Mouse (Mus musculus): ENCODE results near the gene Cit. TPM values are rescaled to one million over a fixed set of nuclear protein-coding genes. Genes with fewer than 3 reads are reported as not detected.

Cit gene
- polyA plus RNA-seq, 1 experiment from 2014 or later: 19.9 TPM

- Histone ChIP-seq H3K4me1 (replicated peaks) (no peaks in the 10 kb centered on the region), H3K36me3 (no peaks in the 10 kb centered on the region), H3K27me3 (no peaks in the 10 kb centered on the region), H3K4me2 (no peak overlapping the region), H3K9ac (no peak overlapping the region), H3K4me3 (no peak overlapping the region), H3K9me3 (replicated peaks) (no peaks in the 10 kb centered on the region; the same call in 1 of the 2 replicates), H3K27ac (no peak overlapping the region)
- 67% methylated on average over 7 of the region's 7 CpGs for WGBS
- ATAC-seq (replicated peaks; ENCODE audit: insufficient number of reproducible peaks, insufficient read depth, low FRiP score, low read depth): no peak
These were observed 9.8 kb upstream of the Cit start for GRCm38 (mm10) chr5:115835291-115835690.

- no peaks in the 10 kb centered on the region for H3K4me1 ChIP-seq (replicated peaks)
- no peaks in the 10 kb centered on the region; the same call in 1 of the 2 replicates for H3K9me3 ChIP-seq (replicated peaks)
- H3K9ac ChIP-seq: no peak overlapping the region
- H3K27me3 ChIP-seq: no peaks in the 10 kb centered on the region
- H3K27ac ChIP-seq: no peak overlapping the region
- 56% methylated on average over 6 of the region's 6 CpGs for WGBS
- H3K4me2 ChIP-seq: no peak overlapping the region
- no peak for ATAC-seq (replicated peaks; ENCODE audit: insufficient number of reproducible peaks, insufficient read depth, low FRiP score, low read depth)
- no peaks in the 10 kb centered on the region for H3K36me3 ChIP-seq
- H3K4me3 ChIP-seq: no peak overlapping the region
These were observed 7.0 kb upstream of the Cit start for GRCm38 (mm10) chr5:115838059-115838458.

- no peak overlapping the region for H3K4me2 ChIP-seq
- no peak overlapping the region for H3K27ac ChIP-seq
- H3K27me3 ChIP-seq: no peaks in the 10 kb centered on the region
- no peak overlapping the region for H3K9ac ChIP-seq
- no peaks in the 10 kb centered on the region; the same call in 1 of the 2 replicates for H3K9me3 ChIP-seq (replicated peaks)
- peaks cover 8% of the 10 kb centered on the region for H3K4me1 ChIP-seq (replicated peaks)
- no peak overlapping the region for H3K4me3 ChIP-seq
- H3K36me3 ChIP-seq: no peaks in the 10 kb centered on the region
- WGBS: 34% methylated on average over 5 of the region's 5 CpGs
- no peak for ATAC-seq (replicated peaks; ENCODE audit: insufficient number of reproducible peaks, insufficient read depth, low FRiP score, low read depth)
These were observed 4.6 kb upstream of the Cit start for GRCm38 (mm10) chr5:115840453-115840852.

GRCm38 (mm10) chr5:115840946-115841775, 3.9 kb upstream of the Cit start:
- H3K4me1 ChIP-seq (replicated peaks): peaks cover 15% of the 10 kb centered on the region
- H3K4me2 ChIP-seq: no peak overlapping the region
- 73% methylated on average over 12 of the region's 12 CpGs for WGBS
- H3K36me3 ChIP-seq: no peaks in the 10 kb centered on the region
- ATAC-seq (replicated peaks; ENCODE audit: insufficient number of reproducible peaks, insufficient read depth, low FRiP score, low read depth): no peak
- H3K27ac ChIP-seq: no peak overlapping the region
- no peaks in the 10 kb centered on the region for H3K27me3 ChIP-seq
- H3K9me3 ChIP-seq (replicated peaks): no peaks in the 10 kb centered on the region; the same call in 1 of the 2 replicates
- no peak overlapping the region for H3K4me3 ChIP-seq
- no peak overlapping the region for H3K9ac ChIP-seq

- H3K4me2 ChIP-seq: peak overlapping the region; percentile 94
- H3K27me3 ChIP-seq: no peaks in the 10 kb centered on the region
- no peaks in the 10 kb centered on the region; the same call in 1 of the 2 replicates for H3K9me3 ChIP-seq (replicated peaks)
- H3K4me3 ChIP-seq: peak overlapping the region; percentile 81
- ATAC-seq (replicated peaks; ENCODE audit: insufficient number of reproducible peaks, insufficient read depth, low FRiP score, low read depth): no peak
- H3K4me1 ChIP-seq (replicated peaks): peaks cover 18% of the 10 kb centered on the region
- peak overlapping the region; percentile 71; the same call in 1 of the 2 replicates for H3K27ac ChIP-seq
- WGBS: 3% methylated on average over 12 of the region's 12 CpGs
- peak overlapping the region; percentile 43 for H3K9ac ChIP-seq
- no peaks in the 10 kb centered on the region for H3K36me3 ChIP-seq
These were observed 711 bp upstream of the Cit start for GRCm38 (mm10) chr5:115844368-115844765.

- Histone ChIP-seq H3K4me3 (peak overlapping the region; percentile 81), H3K27ac (no peak overlapping the region), H3K4me2 (peak overlapping the region; percentile 94), H3K27me3 (no peaks in the 10 kb centered on the region), H3K36me3 (0 out of 2 replicates have a peak, but pooled peaks cover 3% of the 10 kb centered on the region), H3K9me3 (replicated peaks) (no peaks in the 10 kb centered on the region), H3K9ac (peak overlapping the region; percentile 75), H3K4me1 (replicated peaks) (peaks cover 18% of the 10 kb centered on the region)
- no peak for ATAC-seq (replicated peaks; ENCODE audit: insufficient number of reproducible peaks, insufficient read depth, low FRiP score, low read depth)
- WGBS: 33% methylated on average over 8 of the region's 8 CpGs
These were observed 627 bp downstream of the Cit start for GRCm38 (mm10) chr5:115845635-115846174.

- Histone ChIP-seq H3K27me3 (no peaks in the 10 kb centered on the region), H3K4me1 (replicated peaks) (peaks cover 18% of the 10 kb centered on the region), H3K4me2 (no peak overlapping the region), H3K9me3 (replicated peaks) (no peaks in the 10 kb centered on the region), H3K27ac (no peak overlapping the region), H3K4me3 (no peak overlapping the region), H3K9ac (no peak overlapping the region), H3K36me3 (peaks cover 9% of the 10 kb centered on the region; the same call in 1 of the 2 replicates)
- 82% methylated on average over 8 of the region's 8 CpGs for WGBS
- no peak for ATAC-seq (replicated peaks; ENCODE audit: insufficient number of reproducible peaks, insufficient read depth, low FRiP score, low read depth)
These were observed 2.1 kb downstream of the Cit start for GRCm38 (mm10) chr5:115847166-115847565.

GRCm38 (mm10) chr5:115848463-115848862, 3.4 kb downstream of the Cit start:
- H3K27ac ChIP-seq: no peak overlapping the region
- H3K9me3 ChIP-seq (replicated peaks): no peaks in the 10 kb centered on the region
- H3K9ac ChIP-seq: no peak overlapping the region
- no peak overlapping the region for H3K4me2 ChIP-seq
- peaks cover 18% of the 10 kb centered on the region for H3K4me1 ChIP-seq (replicated peaks)
- H3K4me3 ChIP-seq: no peak overlapping the region
- H3K27me3 ChIP-seq: no peaks in the 10 kb centered on the region
- H3K36me3 ChIP-seq: peaks cover 13% of the 10 kb centered on the region; the same call in 1 of the 2 replicates
- ATAC-seq (replicated peaks; ENCODE audit: insufficient number of reproducible peaks, insufficient read depth, low FRiP score, low read depth): no peak
- 90% methylated on average over 7 of the region's 7 CpGs for WGBS

GRCm38 (mm10) chr5:115849263-115849829, 4.3 kb downstream of the Cit start:
- no peak for ATAC-seq (replicated peaks; ENCODE audit: insufficient number of reproducible peaks, insufficient read depth, low FRiP score, low read depth)
- H3K36me3 ChIP-seq: peaks cover 22% of the 10 kb centered on the region; the same call in 1 of the 2 replicates
- no peak overlapping the region for H3K4me2 ChIP-seq
- 87% methylated on average over 12 of the region's 12 CpGs for WGBS
- H3K27me3 ChIP-seq: no peaks in the 10 kb centered on the region
- H3K9ac ChIP-seq: no peak overlapping the region
- no peaks in the 10 kb centered on the region for H3K9me3 ChIP-seq (replicated peaks)
- H3K4me3 ChIP-seq: no peak overlapping the region
- no peak overlapping the region for H3K27ac ChIP-seq
- H3K4me1 ChIP-seq (replicated peaks): peaks cover 14% of the 10 kb centered on the region

- Histone ChIP-seq H3K4me1 (replicated peaks) (peaks cover 10% of the 10 kb centered on the region), H3K36me3 (peaks cover 25% of the 10 kb centered on the region; the same call in 1 of the 2 replicates), H3K9me3 (replicated peaks) (no peaks in the 10 kb centered on the region), H3K27me3 (no peaks in the 10 kb centered on the region), H3K4me2 (no peak overlapping the region), H3K27ac (no peak overlapping the region), H3K4me3 (no peak overlapping the region), H3K9ac (no peak overlapping the region)
- no peak for ATAC-seq (replicated peaks; ENCODE audit: insufficient number of reproducible peaks, insufficient read depth, low FRiP score, low read depth)
- WGBS: 88% methylated on average over 17 of the region's 17 CpGs
These were observed 5.4 kb downstream of the Cit start for GRCm38 (mm10) chr5:115850250-115851028.

- Histone ChIP-seq H3K27ac (no peak overlapping the region), H3K4me1 (replicated peaks) (peaks cover 4% of the 10 kb centered on the region), H3K4me2 (no peak overlapping the region), H3K36me3 (peaks cover 28% of the 10 kb centered on the region; the same call in 1 of the 2 replicates), H3K27me3 (no peaks in the 10 kb centered on the region), H3K4me3 (no peak overlapping the region), H3K9me3 (replicated peaks) (no peaks in the 10 kb centered on the region), H3K9ac (no peak overlapping the region)
- 89% methylated on average over 13 of the region's 13 CpGs for WGBS
- no peak for ATAC-seq (replicated peaks; ENCODE audit: insufficient number of reproducible peaks, insufficient read depth, low FRiP score, low read depth)
These were observed 5.9 kb downstream of the Cit start for GRCm38 (mm10) chr5:115851029-115851365.

All from heart, embryonic 15.5 days (tissue).